Mouse (Mus musculus): Measurements from ENCODE around the gene AI854703.

Gene AI854703

DNA sequence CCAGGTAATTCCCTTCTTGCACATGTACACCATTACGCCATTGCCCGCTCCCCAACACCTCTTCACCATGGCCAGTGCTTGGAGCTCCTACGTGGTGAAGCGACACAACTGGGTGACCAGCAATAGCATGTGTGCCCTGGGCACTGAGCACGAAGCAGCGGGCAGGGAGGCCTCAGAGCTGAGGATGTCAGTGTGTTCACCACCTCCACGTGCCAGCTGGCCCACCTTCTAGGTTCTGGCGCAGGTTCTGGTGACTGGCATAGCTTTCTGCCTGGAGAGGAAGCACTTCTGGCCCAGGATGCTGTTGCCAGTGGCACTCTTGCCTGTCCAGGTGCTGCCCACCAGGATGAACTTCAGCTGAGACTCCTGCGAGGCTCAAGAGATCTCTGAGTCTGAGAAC, 38.9 kb downstream of the AI854703 start:
- no peak for DNase-seq

DNA sequence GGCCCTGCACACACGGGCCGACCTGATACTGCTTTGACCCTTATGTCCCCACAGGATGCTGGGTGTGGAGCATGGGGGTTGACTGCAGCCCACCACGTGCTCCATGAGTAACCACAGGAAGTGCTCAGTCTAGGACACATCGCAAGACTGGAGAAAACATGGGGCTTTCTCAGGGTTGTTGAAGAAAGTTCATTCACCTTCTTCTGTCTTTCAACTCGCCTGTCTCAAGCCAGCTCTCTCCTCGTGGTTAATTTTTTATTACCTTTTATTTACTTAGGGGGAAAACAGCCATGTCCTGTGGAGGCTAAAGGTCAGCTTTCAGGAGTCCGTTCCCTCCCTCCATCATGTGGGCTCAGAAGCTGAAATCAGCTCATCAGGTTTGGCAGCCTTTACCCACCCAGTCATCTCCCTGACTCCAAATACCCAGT, 39.6 kb downstream of the AI854703 start:
- DNase-seq: no peak

DNA sequence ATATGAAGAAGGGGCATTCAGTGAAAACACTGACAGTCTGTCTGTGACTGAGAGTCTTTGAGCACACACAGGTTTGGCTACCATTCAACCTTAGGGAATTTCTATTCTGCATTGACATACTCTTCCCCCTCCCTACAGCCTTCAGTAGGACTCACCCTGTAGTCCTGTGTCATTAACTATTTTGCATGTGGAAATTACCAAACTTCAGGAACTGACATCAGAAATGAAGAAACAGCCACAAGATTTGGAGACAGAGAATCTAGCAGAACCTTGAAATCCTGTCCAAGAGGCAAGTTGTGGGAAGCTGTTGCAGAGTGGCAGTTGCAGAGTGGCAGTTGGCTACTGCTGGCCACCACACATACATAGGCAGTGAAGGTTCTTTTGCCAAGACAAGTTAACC, 41.5 kb downstream of the AI854703 start:
- no peak for DNase-seq

DNA sequence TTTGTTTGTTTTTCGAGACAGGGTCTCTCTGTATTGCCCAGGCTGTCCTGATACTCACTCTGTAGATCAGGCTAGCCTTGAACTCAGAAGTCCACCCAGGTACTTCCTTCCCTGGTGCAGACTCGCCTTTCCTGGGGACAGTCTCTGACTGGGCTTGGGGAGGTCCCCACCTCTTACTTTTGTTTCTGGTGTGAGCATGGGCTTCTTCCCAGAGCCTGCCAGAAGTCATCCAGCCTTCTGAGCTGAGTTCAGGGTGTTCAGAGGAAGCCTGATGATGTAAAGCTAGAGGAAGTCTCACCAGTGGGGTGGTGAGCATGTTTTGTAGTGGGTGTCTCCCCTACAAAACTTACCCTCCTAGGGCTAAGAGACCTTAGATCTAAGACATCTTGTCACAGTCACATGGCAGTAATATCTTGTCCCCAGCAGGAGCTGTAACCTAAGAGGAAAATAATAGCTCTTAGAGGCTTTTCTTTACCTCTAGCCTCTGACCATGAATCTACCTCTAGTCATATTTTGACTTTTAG, 42.9 kb downstream of the AI854703 start:
- no peak for DNase-seq

DNA sequence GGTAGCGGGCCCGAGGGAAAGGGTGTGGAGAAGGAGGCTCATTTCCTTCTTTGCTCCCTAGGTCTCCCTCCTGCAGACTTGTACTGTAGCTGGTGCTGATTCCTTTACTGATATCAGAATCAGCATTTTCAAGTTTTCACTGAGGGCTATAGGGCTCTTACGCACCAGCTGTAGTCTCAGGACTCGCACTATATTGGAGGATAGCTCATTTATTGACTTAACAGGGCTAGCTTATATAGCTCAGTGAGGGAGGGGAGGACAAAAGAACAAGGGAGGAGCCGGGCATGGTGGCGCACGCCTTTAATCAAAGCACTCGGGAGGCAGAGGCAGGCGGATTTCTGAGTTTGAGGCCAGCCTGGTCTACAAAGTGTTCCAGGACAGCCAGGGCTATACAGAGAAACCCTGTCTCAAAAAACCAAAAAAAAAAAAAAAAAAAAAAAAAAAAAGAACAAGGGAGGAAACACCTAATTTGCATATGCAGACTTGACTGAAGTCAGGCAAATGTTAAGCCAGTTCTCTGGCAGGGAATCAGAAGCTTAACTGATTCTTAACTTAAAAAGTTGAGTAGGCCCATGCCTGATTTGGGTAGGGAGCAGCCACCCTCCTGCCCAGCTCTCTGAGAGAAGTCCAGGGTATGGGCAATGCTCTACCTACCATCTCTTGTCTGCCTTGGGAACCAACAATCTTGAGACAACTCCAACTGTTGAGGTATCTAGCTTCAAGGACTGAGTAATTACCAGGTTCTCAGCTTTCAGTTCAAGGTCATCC, 47.9 kb downstream of the AI854703 start:
- DNase-seq: no peak

DNA sequence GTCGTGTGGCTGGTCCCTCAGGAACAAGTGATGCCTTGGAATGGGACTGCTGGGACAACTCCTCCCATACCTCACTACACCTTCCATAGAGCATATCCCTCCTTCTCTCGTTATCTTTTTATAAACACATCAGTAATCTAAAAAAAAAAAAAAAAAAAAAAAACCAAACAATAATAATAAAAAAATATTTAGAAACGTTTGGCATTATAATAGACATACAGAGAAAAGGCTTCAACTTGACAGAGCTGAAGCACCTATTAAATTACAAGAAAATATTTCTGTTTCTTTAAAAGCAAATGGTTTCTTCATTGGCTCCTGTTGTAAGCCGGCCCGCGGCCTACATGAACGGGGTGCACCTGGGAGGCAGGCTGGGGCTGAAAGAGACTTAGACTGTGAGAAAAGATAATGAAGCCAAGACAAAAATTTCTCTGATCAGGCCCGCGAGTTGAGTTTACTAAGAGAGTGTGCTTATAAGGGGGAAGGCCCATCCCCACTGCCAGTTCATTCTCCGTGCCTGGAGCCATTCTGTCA, 48.9 kb downstream of the AI854703 start:
- DNase-seq: no peak

DNA sequence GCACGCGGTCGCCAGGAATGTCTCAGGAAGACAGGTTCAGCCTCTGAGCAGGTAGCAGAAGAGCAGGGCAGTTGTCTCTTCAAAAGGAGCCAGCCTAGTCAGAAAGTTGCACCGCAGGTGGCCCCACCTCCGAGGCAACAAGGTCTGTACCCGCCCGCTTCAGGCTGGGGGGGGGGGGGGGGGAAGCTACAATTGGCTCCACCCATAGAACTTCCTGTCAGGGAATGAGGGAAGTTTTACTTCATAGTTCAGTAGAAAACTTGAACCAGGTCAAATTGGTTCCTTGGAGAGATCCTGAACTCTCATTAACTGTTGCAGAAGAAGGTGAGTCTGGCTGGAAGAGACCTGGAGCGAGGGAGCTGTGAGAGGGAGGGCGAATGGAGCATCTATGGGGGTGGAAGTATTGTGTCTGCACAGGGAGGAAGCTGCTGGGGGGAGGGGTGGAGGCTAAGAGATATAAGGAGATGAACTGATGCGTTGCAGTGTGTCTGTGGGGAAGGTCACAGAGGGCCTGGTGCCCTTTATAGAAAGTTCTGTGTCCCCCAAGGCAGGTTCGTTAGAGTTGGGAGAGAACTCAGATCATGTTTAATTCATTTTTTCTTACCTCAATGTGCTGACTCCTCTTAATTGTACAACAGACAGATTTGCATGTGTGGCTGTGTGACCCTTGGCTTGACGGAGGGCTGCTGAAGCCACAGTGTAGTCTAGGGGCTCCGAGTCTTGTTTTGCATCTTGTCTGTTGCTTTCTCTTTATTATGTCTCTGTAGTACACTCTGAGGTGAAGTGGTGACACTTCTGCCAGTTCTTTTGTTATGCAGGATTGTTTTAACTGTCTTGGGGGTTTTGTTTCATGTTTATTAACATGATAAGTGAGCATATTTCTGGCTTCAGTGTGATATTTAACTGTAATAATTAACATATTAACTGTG, 49.6 kb downstream of the AI854703 start, which contains the start of gene Gimap9:
Gimap9 (plus strand) TSS at position 199 of the 929 bp plus-strand sequence.
- no peak for DNase-seq

DNA sequence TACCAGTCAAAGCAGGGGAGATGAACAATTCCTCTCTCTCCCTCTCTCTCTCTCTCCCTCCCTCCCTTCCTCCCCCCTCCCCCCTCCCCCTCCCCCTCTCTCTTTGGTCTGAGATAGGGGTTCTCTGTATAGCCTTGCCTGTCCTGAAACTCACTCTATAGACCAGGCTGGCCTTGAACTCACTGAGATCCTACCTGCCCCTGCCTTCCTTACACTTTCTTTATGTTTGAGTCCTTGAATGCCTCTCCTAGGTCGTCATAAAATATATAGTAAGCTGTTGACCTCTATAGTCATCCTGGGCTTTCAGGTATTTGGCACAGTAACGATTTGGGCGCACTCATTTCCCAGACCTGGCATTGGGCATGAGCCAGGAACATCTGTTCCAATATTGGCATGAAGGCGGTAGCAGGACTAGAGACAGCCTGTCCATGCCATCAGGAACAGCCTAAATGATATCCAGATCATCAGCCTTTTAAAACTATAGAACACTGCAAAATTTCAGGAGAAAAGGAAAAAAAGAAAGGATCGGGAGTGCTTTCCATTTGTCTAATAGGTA, 50.4 kb downstream of the AI854703 start:
- DNase-seq: no peak

DNA sequence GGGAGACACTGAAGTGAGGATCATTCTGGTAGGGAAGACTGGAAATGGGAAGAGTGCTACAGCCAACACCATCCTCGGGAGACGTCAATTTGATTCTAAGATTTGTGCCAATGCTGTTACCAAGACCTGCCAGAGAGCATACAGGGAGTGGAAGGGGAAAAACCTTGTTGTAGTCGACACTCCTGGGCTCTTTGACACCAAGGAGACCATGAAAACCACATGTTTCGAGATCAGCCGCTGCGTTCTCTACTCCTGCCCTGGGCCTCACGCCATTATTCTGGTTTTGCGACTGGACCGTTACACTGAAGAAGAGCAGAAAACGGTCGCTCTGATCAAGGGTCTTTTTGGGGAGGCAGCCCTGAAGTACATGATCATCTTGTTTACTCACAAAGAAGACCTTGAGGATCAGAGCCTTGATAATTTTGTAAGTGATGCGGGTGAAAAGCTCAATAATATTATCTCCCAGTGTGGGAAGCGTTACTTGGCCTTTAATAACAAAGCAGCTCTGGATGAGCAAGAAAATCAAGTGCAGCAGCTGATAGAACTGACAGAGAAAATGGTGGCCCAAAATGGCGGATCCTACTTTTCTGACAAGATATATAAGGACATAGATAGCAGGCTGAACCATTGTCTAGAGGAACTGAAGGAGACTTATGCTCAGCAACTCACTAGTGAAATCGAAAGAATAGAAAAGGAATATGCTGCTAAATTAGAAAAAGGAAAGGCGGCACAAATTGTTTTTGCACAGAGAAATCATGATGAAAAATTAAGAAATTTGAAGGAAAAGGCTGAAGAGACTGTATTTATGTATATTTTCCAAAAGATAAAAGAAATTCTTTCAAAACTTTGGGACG, 51.2 kb downstream of the AI854703 start:
- no peak for DNase-seq

DNA sequence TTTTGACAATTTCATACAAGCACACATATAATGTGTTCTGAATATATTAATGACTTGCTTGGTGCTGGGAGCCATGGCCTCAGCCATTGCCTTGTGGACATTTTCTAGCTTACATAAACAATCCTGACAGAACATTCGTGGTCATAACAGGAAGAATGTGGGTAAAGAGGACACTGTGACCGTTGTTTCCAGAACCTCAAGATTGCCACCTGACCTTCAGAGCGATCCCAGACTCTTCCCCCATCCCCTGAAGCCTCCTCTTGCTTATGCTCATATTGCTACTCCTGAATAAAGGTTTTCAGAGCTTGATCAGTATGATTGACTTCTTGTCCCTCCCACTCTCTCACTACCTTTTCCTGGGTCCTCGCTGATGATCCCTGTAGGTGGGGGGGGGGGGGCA, 51.8 kb downstream of the AI854703 start:
- no peak for DNase-seq

DNA sequence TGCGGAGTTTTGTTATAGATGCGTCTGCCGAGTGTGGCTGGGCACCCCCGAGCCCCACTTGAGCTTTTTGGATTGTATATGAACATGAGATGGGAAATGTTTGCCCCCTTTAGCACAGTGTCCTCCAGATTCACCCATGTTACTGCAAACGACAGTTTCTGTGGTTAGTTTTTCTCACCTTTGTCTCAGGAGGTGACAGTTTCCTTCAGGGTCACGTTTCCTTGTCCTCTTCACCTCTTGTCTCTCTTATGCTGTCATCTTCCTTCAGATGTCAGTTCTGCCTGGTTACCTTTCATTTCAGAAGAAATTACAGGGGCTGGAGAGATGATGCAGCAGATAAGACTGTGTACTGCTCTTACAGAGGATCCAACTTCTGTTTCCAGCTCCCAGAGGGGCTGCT, 53.1 kb downstream of the AI854703 start:
- no peak for DNase-seq

DNA sequence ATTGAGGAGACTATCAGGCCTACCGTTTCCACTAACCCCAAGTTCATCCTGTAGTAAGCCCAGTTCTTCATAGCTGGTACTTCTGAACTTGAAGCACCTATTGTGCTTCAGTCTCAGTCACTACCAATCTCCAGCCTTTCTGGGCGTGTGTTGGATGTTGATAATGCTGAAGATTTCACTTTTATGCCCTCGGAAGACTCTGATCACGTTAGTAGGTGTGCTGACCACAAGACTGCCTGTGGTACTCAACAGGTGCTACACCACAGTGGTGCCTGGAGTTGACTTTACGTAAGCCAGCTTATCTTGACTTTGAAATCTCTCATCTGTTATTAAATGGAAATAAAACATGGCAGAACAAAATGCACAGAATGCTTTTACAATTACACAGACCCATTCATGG, 53.9 kb downstream of the AI854703 start:
- no peak for DNase-seq

DNA sequence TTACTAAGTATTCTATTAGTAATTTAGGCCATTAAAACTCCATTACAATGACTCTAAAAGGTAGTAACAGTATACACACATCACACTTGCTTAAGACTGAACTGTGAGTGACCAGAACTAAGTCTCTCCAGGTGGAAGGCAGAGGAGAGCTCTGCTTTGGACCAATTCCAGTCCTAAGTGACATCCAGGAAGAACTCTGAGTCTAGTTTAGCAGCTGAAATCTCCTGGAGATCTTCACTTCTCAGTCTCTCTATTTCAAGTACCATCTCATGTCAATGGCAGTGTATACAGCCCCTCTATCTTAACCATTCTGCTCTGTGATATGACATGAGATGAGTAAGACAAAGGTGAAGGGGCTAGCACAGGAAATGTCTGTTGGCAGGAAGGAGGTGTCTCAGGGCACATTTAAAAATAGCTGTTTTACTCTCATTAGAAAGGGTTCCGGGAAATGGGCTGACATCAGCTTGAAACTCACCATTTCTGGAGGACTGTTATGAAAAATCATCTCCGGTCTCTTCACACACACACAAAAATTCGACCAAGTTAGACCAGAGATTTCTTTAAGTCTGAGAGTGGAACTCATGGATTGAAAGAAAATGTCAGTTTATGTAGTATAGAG, 55.0 kb downstream of the AI854703 start:
- DNase-seq: no peak

DNA sequence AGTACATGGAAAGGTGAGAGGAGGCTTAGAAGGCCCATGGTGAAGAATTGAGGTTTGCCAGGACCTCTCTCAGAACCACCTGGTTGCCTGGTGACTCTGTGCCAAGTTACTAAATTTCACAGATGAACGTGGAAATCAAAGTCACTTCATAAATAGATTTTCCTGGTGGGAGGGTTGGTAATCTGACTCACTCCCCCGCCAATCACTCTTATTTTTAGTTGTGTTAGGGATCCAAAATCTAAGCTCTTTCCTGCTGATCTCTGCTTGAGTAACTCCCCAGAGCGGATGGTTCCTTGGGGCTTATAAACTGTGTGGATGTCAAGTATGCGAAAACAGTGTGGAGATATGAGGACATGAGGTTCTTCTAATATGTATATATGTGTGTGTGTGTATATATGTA, 55.7 kb downstream of the AI854703 start:
- no peak for DNase-seq

All from right cerebral cortex, postnatal 25 days (tissue).